Mouse (Mus musculus): ENCODE results near the gene Dscaml1. TPM values are rescaled to one million over a fixed set of nuclear protein-coding genes. Genes with fewer than 3 reads are reported as not detected.

Gene Dscaml1
- polyA plus RNA-seq, 1 experiment from 2014 or later = 0.05 TPM

DNA sequence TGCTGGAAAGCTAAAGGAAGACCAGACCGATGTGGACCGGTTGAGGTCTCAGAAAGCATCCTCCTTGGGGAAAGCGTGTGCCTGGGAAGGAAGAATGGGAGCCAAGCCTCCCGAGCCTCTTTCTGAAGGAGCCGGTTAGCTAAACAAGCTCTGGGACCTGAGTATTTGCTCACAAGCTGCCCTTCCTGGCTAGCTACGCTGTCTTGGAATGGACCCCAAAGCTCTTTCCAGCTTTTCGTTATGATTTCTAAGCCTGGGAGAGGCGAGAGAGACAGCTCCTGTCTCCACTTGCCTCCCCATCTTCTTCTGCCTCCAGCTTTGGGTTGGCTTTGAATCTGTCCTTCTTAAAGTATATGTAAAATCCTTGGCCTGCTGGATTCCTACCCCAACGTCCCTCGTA, 27.6 kb downstream of the Dscaml1 start:
- Histone ChIP-seq H3K27me3 (replicated peaks) (peaks cover 38% of the 10 kb centered on the region), H3K27ac (ENCODE audit: poor library complexity, severe bottlenecking) (no peak overlapping the region), H3K9ac (no peak overlapping the region), H3K36me3 (no peaks in the 10 kb centered on the region), H3K4me1 (replicated peaks) (no peaks in the 10 kb centered on the region), H3K9me3 (replicated peaks) (no peaks in the 10 kb centered on the region), H3K4me2 (no peak overlapping the region), H3K4me3 (no peak overlapping the region)
- no peak for ATAC-seq (ENCODE audit: insufficient number of reproducible peaks, low FRiP score)
- WGBS = 80% methylated on average over 10 of the region's 10 CpGs

DNA sequence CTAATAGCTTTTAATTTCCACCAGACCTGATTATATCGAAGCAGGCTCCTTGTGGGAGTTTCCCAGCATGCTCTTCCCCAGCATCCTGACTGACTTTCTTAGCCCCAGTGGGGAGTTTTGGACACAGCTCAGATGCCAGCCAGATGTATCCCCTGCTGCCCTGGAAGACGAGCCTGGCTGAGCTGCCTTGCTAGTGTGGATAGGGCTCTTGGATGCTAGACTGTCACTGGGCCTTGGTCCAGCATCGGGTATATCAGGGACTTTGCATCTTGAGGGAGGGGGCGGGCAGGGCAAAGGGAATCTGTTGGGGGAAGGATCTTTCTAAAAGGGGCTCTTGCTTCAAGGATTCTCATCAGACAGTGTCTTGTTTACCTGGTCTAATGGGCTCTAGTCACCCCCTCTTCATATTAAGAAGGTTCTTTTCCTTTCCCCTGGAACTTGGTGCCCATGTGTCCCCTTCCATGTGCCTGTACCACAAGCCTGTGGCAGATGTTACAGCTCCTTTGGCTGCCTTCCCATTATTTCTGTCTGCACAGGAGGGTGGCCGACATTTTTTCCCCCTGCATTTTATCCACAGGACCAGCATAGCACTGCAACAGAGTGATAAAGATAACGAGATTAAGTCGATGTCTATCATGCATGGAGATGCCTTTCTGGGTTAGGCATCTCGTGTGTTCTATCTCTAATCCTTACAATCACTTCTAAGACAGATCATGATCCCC, 28.6 kb downstream of the Dscaml1 start:
- WGBS = 60% methylated on average over 8 of the region's 8 CpGs
- H3K4me3 ChIP-seq = no peak overlapping the region
- no peak for ATAC-seq (ENCODE audit: insufficient number of reproducible peaks, low FRiP score)

DNA sequence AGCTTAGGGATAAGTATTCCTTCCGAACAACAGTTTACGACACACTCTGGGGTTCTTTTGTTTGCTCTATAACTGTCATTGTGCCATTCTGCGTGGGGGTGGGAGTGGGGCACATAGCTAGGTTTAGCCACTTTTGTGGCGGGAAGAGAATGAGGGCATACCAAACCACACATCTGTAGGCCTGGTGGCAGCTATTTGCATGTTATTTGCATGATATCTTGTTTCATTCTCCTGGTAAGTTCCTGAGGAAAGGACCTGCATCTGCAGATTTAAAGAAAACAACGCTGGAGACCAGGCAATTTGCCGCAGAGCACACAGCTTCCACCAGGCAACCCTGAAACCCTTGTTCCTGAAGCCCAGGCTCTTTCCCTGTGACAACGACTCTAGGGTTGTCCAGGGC, 30.8 kb downstream of the Dscaml1 start:
- no peak overlapping the region for H3K27ac ChIP-seq (ENCODE audit: poor library complexity, severe bottlenecking)
- no peak overlapping the region for H3K4me3 ChIP-seq
- no peak overlapping the region for H3K4me2 ChIP-seq
- H3K9me3 ChIP-seq (replicated peaks) = no peaks in the 10 kb centered on the region
- H3K9ac ChIP-seq = no peak overlapping the region
- no peaks in the 10 kb centered on the region for H3K36me3 ChIP-seq
- 50% methylated on average over 7 of the region's 7 CpGs for WGBS
- ATAC-seq (ENCODE audit: insufficient number of reproducible peaks, low FRiP score) = no peak
- H3K4me1 ChIP-seq (replicated peaks) = no peaks in the 10 kb centered on the region
- peaks cover 33% of the 10 kb centered on the region for H3K27me3 ChIP-seq (replicated peaks)

More for the DNA sequence above, 28.6 kb downstream of the Dscaml1 start:
- Histone ChIP-seq H3K4me1 (replicated peaks) (no peaks in the 10 kb centered on the region), H3K9ac (no peak overlapping the region), H3K27ac (ENCODE audit: poor library complexity, severe bottlenecking) (no peak overlapping the region), H3K27me3 (replicated peaks) (peaks cover 38% of the 10 kb centered on the region), H3K4me2 (no peak overlapping the region), H3K9me3 (replicated peaks) (no peaks in the 10 kb centered on the region), H3K36me3 (no peaks in the 10 kb centered on the region)

DNA sequence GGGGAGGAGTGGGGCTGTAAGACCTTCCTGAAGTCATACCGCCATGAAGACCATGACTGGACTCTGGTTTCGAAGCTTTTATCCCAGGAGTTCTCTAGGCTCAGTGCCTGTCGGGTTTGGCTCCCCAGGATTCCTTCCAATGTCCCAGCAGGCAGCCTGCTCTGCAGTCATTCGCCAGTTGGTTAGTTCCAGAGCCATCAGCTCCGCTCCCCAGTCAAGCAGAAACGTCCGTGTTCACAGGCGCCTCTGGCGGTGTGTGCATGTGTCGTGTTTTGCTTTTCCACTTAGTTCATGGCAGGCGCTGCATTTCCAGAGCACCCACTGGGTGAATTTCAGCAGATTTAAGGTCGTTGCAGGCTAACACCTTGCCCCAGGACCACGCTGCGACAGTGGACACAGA, 31.9 kb downstream of the Dscaml1 start:
- H3K9me3 ChIP-seq (replicated peaks) = no peaks in the 10 kb centered on the region
- H3K27me3 ChIP-seq (replicated peaks) = peaks cover 27% of the 10 kb centered on the region
- H3K4me2 ChIP-seq = no peak overlapping the region
- ATAC-seq (ENCODE audit: insufficient number of reproducible peaks, low FRiP score) = no peak
- 58% methylated on average over 14 of the region's 14 CpGs for WGBS
- H3K36me3 ChIP-seq = no peaks in the 10 kb centered on the region
- H3K27ac ChIP-seq (ENCODE audit: poor library complexity, severe bottlenecking) = no peak overlapping the region
- H3K4me3 ChIP-seq = no peak overlapping the region
- no peaks in the 10 kb centered on the region for H3K4me1 ChIP-seq (replicated peaks)
- no peak overlapping the region for H3K9ac ChIP-seq

DNA sequence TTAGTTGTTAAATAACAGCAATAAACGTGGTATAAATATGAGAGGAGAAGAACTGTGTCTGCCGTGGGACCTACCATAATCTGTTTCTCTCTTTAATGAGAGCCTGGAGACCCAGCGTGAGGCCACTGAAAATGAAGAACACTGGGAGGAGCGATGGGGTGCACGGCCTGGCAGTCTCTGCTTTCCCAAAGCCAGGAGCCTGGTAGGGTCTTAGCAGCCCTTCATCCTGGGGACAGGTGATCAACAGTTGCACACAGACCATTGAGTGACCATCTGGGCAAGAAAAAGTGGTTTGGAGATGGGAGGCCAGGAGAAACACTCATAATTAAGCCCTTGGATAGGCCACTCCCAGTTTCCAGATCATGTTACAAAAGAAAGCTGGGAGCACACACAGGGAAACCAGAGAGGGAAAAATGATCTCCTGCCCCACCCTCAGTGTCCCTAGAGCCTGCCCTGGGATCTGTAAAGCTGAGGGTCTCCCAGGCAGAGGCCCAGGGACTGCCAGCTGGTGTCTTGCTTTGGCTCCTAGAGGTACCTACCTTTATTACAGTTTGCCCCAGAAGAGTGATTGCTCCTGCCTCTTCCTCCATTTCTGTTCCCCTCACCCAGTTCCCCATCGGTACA, 39.1 kb downstream of the Dscaml1 start:
- no peak overlapping the region for H3K4me3 ChIP-seq
- ATAC-seq (ENCODE audit: insufficient number of reproducible peaks, low FRiP score) = no peak
- no peaks in the 10 kb centered on the region for H3K9me3 ChIP-seq (replicated peaks)
- H3K4me1 ChIP-seq (replicated peaks) = no peaks in the 10 kb centered on the region
- WGBS = 54% methylated on average over 6 of the region's 6 CpGs
- no peak overlapping the region for H3K9ac ChIP-seq
- no peaks in the 10 kb centered on the region for H3K36me3 ChIP-seq
- H3K27ac ChIP-seq (ENCODE audit: poor library complexity, severe bottlenecking) = no peak overlapping the region
- peaks cover 7% of the 10 kb centered on the region; the same call in 1 of the 2 replicates for H3K27me3 ChIP-seq (replicated peaks)
- no peak overlapping the region for H3K4me2 ChIP-seq

DNA sequence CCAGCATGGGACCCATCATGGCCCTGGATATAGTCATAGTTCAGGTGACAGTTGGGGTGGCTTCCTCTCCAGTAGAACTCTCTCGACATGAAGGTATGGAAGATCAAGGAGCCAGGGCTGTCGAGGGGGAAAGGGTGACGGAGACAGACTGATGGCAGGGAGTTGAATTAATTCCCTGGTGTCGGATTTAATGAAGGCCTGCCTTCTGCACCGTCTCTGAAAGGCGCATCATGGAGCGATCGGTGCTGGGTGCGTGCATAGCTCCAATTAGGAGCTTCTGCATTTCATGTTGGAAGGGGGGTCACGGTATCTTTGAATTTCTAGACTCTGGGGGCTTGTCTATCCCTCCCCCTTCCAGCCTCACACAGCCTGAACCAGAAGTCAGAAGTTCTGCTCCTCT, 41.8 kb downstream of the Dscaml1 start:
- Histone ChIP-seq H3K27ac (ENCODE audit: poor library complexity, severe bottlenecking) (no peak overlapping the region), H3K4me2 (no peak overlapping the region), H3K27me3 (replicated peaks) (peaks cover 14% of the 10 kb centered on the region; the same call in 1 of the 2 replicates), H3K9ac (no peak overlapping the region), H3K4me3 (no peak overlapping the region), H3K36me3 (no peaks in the 10 kb centered on the region), H3K4me1 (replicated peaks) (no peaks in the 10 kb centered on the region), H3K9me3 (replicated peaks) (no peaks in the 10 kb centered on the region)
- no peak for ATAC-seq (ENCODE audit: insufficient number of reproducible peaks, low FRiP score)
- 82% methylated on average over 10 of the region's 10 CpGs for WGBS

DNA sequence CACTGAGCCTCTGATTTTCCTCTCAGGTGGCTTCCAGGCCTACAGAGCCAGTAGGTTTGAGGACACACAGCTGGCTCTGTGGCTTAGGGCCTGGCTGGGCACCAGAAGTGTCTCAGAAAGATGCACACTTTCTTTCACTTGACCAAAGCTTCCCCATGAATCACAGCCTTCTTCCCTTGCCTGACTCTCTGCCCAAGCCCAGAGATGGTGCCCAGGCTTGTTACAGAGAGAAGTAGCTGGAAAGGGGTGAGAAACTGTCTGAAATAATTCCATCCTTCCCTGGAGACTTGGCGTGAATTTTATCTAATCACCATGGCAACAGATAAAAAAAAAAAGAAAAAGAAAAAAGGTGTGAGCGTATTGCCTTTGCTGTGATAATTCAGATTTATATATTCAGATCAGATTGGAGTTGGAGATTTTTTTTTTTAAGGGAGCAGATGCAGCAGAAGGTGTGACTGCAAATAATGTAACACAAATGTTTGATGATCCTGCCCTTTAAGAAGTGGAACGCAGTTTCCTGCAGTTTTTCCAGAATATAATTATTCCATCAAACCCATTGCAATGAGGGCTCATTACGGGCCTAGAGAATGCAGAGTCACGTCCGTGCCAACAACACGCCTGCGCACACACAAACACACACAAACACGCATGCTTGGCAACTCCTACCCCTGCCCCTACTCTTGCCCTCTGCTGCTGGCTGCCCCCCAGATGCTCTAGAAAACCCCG, 44.5 kb downstream of the Dscaml1 start:
- no peak overlapping the region for H3K27ac ChIP-seq (ENCODE audit: poor library complexity, severe bottlenecking)
- 76% methylated on average over 10 of the region's 10 CpGs for WGBS
- ATAC-seq (ENCODE audit: insufficient number of reproducible peaks, low FRiP score) = no peak

DNA sequence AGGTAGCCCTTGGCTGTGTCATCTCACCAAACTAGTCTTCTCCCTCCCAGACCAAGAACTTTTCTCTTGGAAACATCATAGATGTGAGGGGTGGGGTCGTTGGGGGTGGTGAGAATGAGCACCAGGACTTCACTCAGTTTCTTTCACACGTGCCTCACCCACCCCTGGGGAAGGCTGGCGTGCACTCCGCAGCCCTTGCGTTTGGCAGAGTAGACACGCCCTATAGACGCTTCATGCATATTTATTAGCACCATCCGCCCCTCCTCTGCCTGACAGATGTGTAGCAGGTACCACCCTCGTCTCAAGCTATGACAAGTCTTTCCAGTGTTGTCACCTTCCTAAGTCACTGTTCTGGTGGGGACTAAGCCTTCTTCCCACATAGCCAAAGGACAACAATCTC, 45.3 kb downstream of the Dscaml1 start:
- H3K4me2 ChIP-seq = no peak overlapping the region
- no peak overlapping the region for H3K9ac ChIP-seq
- H3K27me3 ChIP-seq (replicated peaks) = peaks cover 26% of the 10 kb centered on the region; the same call in 1 of the 2 replicates
- H3K4me1 ChIP-seq (replicated peaks) = no peaks in the 10 kb centered on the region
- H3K36me3 ChIP-seq = no peaks in the 10 kb centered on the region
- H3K9me3 ChIP-seq (replicated peaks) = no peaks in the 10 kb centered on the region
- 28% methylated on average over 9 of the region's 9 CpGs for WGBS
- H3K27ac ChIP-seq (ENCODE audit: poor library complexity, severe bottlenecking) = no peak overlapping the region
- no peak for ATAC-seq (ENCODE audit: insufficient number of reproducible peaks, low FRiP score)
- H3K4me3 ChIP-seq = no peak overlapping the region

More for the DNA sequence above, 44.5 kb downstream of the Dscaml1 start:
- Histone ChIP-seq H3K27me3 (replicated peaks) (peaks cover 24% of the 10 kb centered on the region; the same call in 1 of the 2 replicates), H3K4me2 (no peak overlapping the region), H3K4me1 (replicated peaks) (no peaks in the 10 kb centered on the region), H3K36me3 (no peaks in the 10 kb centered on the region), H3K4me3 (no peak overlapping the region), H3K9ac (no peak overlapping the region), H3K9me3 (replicated peaks) (no peaks in the 10 kb centered on the region)

DNA sequence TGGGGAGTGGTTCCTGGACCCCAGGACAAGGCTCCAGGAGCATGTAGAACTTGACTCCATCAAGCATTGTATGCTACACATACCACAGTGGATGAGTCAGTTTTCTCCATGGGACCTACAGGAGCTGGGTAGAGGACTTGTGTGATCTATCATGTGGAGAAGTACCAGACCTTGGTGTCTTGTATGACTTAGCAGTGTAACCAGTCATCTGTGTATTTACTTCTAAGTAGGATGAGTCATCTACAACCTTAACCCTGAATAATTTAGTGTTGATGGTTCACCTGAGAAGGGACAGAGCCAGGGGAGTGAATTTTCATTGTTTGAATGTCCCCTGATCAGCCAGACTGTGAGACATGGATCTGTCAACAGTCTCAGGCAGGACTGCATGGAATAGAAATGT, 48.4 kb downstream of the Dscaml1 start:
- H3K36me3 ChIP-seq = no peaks in the 10 kb centered on the region
- H3K4me2 ChIP-seq = no peak overlapping the region
- H3K4me3 ChIP-seq = no peak overlapping the region
- no peak overlapping the region for H3K9ac ChIP-seq
- H3K4me1 ChIP-seq (replicated peaks) = no peaks in the 10 kb centered on the region
- H3K27ac ChIP-seq (ENCODE audit: poor library complexity, severe bottlenecking) = no peak overlapping the region
- no peak for ATAC-seq (ENCODE audit: insufficient number of reproducible peaks, low FRiP score)
- peaks cover 22% of the 10 kb centered on the region; the same call in 1 of the 2 replicates for H3K27me3 ChIP-seq (replicated peaks)
- H3K9me3 ChIP-seq (replicated peaks) = no peaks in the 10 kb centered on the region

DNA sequence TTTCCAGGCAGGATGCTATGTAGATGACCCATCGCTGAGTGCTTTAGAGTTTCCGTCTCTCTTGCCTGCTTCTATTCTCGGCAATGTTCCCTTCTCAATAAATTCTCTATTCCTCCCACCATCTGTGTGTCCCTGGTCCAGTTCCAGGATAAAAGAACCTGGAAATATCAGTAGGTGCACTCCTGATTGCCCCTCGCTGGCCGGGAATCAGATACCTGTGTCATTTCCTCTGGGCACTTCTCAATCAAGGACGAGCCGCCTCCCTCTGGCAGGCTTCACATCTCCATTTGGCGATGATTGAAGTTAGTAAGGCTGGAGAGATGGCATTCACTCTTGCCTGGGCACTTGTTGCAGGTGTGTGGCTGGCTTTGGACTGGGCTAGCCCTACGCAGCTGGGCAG, 54.5 kb downstream of the Dscaml1 start:
- Histone ChIP-seq H3K27me3 (replicated peaks) (peaks cover 10% of the 10 kb centered on the region; the same call in 1 of the 2 replicates), H3K9me3 (replicated peaks) (no peaks in the 10 kb centered on the region), H3K4me3 (no peak overlapping the region), H3K4me2 (no peak overlapping the region), H3K36me3 (no peaks in the 10 kb centered on the region), H3K4me1 (replicated peaks) (no peaks in the 10 kb centered on the region), H3K9ac (no peak overlapping the region), H3K27ac (ENCODE audit: poor library complexity, severe bottlenecking) (no peak overlapping the region)
- ATAC-seq (ENCODE audit: insufficient number of reproducible peaks, low FRiP score) = no peak
- WGBS = 77% methylated on average over 9 of the region's 9 CpGs

DNA sequence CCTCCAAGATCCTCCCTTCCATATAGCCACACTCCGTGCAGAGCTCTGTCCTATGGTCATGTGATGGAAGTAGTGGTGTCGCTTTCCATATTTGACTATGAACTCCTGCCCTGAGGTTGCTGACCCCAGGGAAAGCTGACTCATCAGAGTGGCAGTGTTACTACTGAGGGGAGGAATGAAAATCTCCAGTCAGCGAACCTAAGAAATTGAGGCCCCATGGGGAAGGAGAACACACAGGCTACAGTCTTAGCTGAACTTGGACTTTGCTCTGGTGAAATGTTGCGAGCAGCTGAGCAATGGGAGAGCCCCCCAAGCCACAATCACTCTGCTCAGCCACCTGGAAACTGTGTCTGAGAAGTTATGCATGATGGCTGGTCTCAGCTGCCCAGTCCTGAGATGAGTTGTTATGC, 60.2 kb downstream of the Dscaml1 start:
- no peak overlapping the region for H3K4me2 ChIP-seq

More for the DNA sequence above, 60.2 kb downstream of the Dscaml1 start:
- Histone ChIP-seq H3K27me3 (replicated peaks) (no peaks in the 10 kb centered on the region), H3K4me1 (replicated peaks) (no peaks in the 10 kb centered on the region), H3K36me3 (no peaks in the 10 kb centered on the region), H3K27ac (ENCODE audit: poor library complexity, severe bottlenecking) (no peak overlapping the region), H3K9ac (no peak overlapping the region), H3K9me3 (replicated peaks) (no peaks in the 10 kb centered on the region), H3K4me3 (no peak overlapping the region)
- WGBS = 74% methylated on average over 4 of the region's 4 CpGs
- no peak for ATAC-seq (ENCODE audit: insufficient number of reproducible peaks, low FRiP score)
